Mouse (Mus musculus) forebrain, embryonic 14.5 days (tissue): ENCODE results near the gene Trpm3. TPM values are rescaled to one million over a fixed set of nuclear protein-coding genes. Genes with fewer than 3 reads are reported as not detected.

Experiments used
- ATAC-seq: fragments of 200-750 bp; cut with Nextera tagmentation; 2 replicates; pipeline ENCODE4 v1.8.0; 2017; ENCODE audit warnings: mild to moderate bottlenecking, moderate library complexity
- DNase-seq: peaks from one replicate; pipeline ENCODE4 v3.0.0-alpha.2; 2015; ENCODE audit warnings: low spot score
- H3K27ac ChIP-seq: fragments of 300-500 bp; sonication (generic); 2 replicates; pipeline ENCODE4 v1.5.1; 2014; ENCODE audit warnings: low read depth, mild to moderate bottlenecking, control low read depth, low read length, moderate library complexity
- H3K27me3 ChIP-seq: fragments of 300-500 bp; sonication (generic); replicated peaks from 2 replicates; pipeline ENCODE4 v1.6.1; 2014; ENCODE audit warnings: low read length, control low read depth, mixed read lengths; ENCODE audit not compliant: control insufficient read depth, insufficient read depth
- H3K36me3 ChIP-seq: fragments of 300-500 bp; sonication (generic); 2 replicates; pipeline ENCODE4 v1.6.1; 2014; ENCODE audit warnings: low read length, control low read depth; ENCODE audit not compliant: control insufficient read depth, insufficient read depth
- H3K4me1 ChIP-seq: fragments of 300-500 bp; sonication (generic); 2 replicates; pipeline ENCODE4 v1.6.1; 2014; ENCODE audit warnings: antibody characterized with exemption, low read length, control low read depth; ENCODE audit not compliant: control insufficient read depth, insufficient read depth
- H3K4me2 ChIP-seq: fragments of 300-500 bp; sonication (generic); 2 replicates; pipeline ENCODE4 v1.6.1; 2014; ENCODE audit warnings: mild to moderate bottlenecking, control low read depth, low read length
- H3K4me3 ChIP-seq: fragments of 300-500 bp; sonication (generic); 2 replicates; pipeline ENCODE4 v1.5.1; 2014; ENCODE audit warnings: low read depth, low read length, control low read depth
- H3K9ac ChIP-seq: fragments of 300-500 bp; sonication (generic); 2 replicates; pipeline ENCODE4 v1.6.1; 2014; ENCODE audit warnings: mild to moderate bottlenecking, low read length, control low read depth, moderate library complexity
- H3K9me3 ChIP-seq: fragments of 300-500 bp; sonication (generic); replicated peaks from 2 replicates; pipeline ENCODE4 v1.6.1; 2016; ENCODE audit warnings: low read length, control low read depth, mixed read lengths; ENCODE audit not compliant: control insufficient read depth
- WGBS: fragments of 180-500 bp; shearing (Covaris S2); extraction: QIAGEN DNeasy Blood & Tissue Kit; methylation state at CpG from one replicate; pipeline ENCODE4 v1.1.7; 2014; 5-methylcytosine and 5-hydroxymethylcytosine counted together
- polyA plus RNA-seq: library from polyadenylated mRNA; unstranded; fragments of >200 nt; fragmentation: Nextera tagmentation; extraction: Ambion mirVana; gene quantifications from 2 replicates; pipeline ENCODE4 v1.2.1, GENCODE M21; 2014

The Trpm3 gene
- polyA plus RNA-seq, 1 experiment from 2014 or later: 10.7 TPM

- WGBS: 57% methylated on average over 1 of the region's 1 CpGs
Observed at GRCm38 (mm10) chr19:22979191-22979590, 840.3 kb downstream of the Trpm3 start.

GRCm38 (mm10) chr19:22987914-22988313, 849.1 kb downstream of the Trpm3 start:
- no peaks in the 10 kb centered on the region for H3K9me3 ChIP-seq
- no peak for DNase-seq
- no peak overlapping the region for H3K4me3 ChIP-seq
- no peaks in the 10 kb centered on the region for H3K4me1 ChIP-seq
- 92% methylated on average over 12 of the region's 12 CpGs for WGBS
- H3K4me2 ChIP-seq: no peak overlapping the region
- no peaks in the 10 kb centered on the region for H3K27me3 ChIP-seq
- H3K9ac ChIP-seq: no peak overlapping the region
- no peak overlapping the region for H3K27ac ChIP-seq
- no peak for ATAC-seq
- no peaks in the 10 kb centered on the region for H3K36me3 ChIP-seq

More at GRCm38 (mm10) chr19:22979191-22979590, 840.3 kb downstream of the Trpm3 start:
- H3K9ac ChIP-seq: no peak overlapping the region
- no peaks in the 10 kb centered on the region for H3K9me3 ChIP-seq
- DNase-seq (no peak), ATAC-seq (no peak)
- H3K4me1 ChIP-seq: no peaks in the 10 kb centered on the region
- no peak overlapping the region for H3K4me2 ChIP-seq
- no peak overlapping the region for H3K27ac ChIP-seq
- H3K4me3 ChIP-seq: no peak overlapping the region
- H3K27me3 ChIP-seq: no peaks in the 10 kb centered on the region
- H3K36me3 ChIP-seq: no peaks in the 10 kb centered on the region

GRCm38 (mm10) chr19:22993946-22994345, 855.1 kb downstream of the Trpm3 start:
- no peak overlapping the region for H3K4me2 ChIP-seq
- H3K27ac ChIP-seq: no peak overlapping the region
- ATAC-seq: no peak
- DNase-seq: no peak
- no peaks in the 10 kb centered on the region for H3K27me3 ChIP-seq
- WGBS: 89% methylated on average over 4 of the region's 4 CpGs
- H3K9me3 ChIP-seq: no peaks in the 10 kb centered on the region
- no peak overlapping the region for H3K9ac ChIP-seq
- H3K4me1 ChIP-seq: no peaks in the 10 kb centered on the region
- H3K4me3 ChIP-seq: no peak overlapping the region
- H3K36me3 ChIP-seq: no peaks in the 10 kb centered on the region

- ATAC-seq (no peak), DNase-seq (no peak)
- no peak overlapping the region for H3K27ac ChIP-seq
- H3K9me3 ChIP-seq: no peaks in the 10 kb centered on the region
- no peaks in the 10 kb centered on the region for H3K4me1 ChIP-seq
- no peak overlapping the region for H3K4me2 ChIP-seq
- H3K36me3 ChIP-seq: no peaks in the 10 kb centered on the region
- 91% methylated on average over 5 of the region's 5 CpGs for whole genome bisulfite sequencing
- H3K4me3 ChIP-seq: no peak overlapping the region
- H3K9ac ChIP-seq: no peak overlapping the region
- no peaks in the 10 kb centered on the region for H3K27me3 ChIP-seq
Observed at GRCm38 (mm10) chr19:22994531-22994930, 855.7 kb downstream of the Trpm3 start.

- WGBS: 94% methylated on average over 1 of the region's 1 CpGs
- Histone ChIP-seq H3K4me1 (no peaks in the 10 kb centered on the region), H3K4me2 (no peak overlapping the region), H3K36me3 (no peaks in the 10 kb centered on the region), H3K27ac (no peak overlapping the region), H3K27me3 (no peaks in the 10 kb centered on the region), H3K9me3 (no peaks in the 10 kb centered on the region), H3K9ac (no peak overlapping the region), H3K4me3 (no peak overlapping the region)
- no peak for ATAC-seq
- no peak for DNase-seq
Observed at GRCm38 (mm10) chr19:23000293-23000692, 861.4 kb downstream of the Trpm3 start.

GRCm38 (mm10) chr19:23003861-23004260, 865.0 kb downstream of the Trpm3 start:
- Histone ChIP-seq H3K4me1 (no peaks in the 10 kb centered on the region), H3K4me3 (no peak overlapping the region), H3K27ac (no peak overlapping the region; the same call in 1 of the 2 replicates), H3K36me3 (no peaks in the 10 kb centered on the region), H3K27me3 (no peaks in the 10 kb centered on the region), H3K9me3 (no peaks in the 10 kb centered on the region), H3K9ac (no peak overlapping the region), H3K4me2 (no peak overlapping the region)
- 55% methylated on average over 8 of the region's 8 CpGs for WGBS
- no peak for ATAC-seq
- peak; percentile 8 for DNase-seq

- Histone ChIP-seq H3K4me1 (no peaks in the 10 kb centered on the region), H3K4me3 (no peak overlapping the region), H3K9ac (no peak overlapping the region), H3K36me3 (no peaks in the 10 kb centered on the region), H3K27ac (no peak overlapping the region), H3K9me3 (no peaks in the 10 kb centered on the region), H3K4me2 (no peak overlapping the region), H3K27me3 (no peaks in the 10 kb centered on the region)
- ATAC-seq: no peak
- WGBS: 92% methylated on average over 7 of the region's 7 CpGs
- DNase-seq: no peak
Observed at GRCm38 (mm10) chr19:23005851-23006250, 867.0 kb downstream of the Trpm3 start.

GRCm38 (mm10) chr19:23006517-23007273, 867.8 kb downstream of the Trpm3 start:
- 57% methylated on average over 11 of the region's 11 CpGs for WGBS
- DNase-seq (peak; percentile 52), ATAC-seq (peak; percentile 54; the same call in 1 of the 2 replicates)
- Histone ChIP-seq H3K9me3 (no peaks in the 10 kb centered on the region), H3K4me1 (no peaks in the 10 kb centered on the region), H3K9ac (no peak overlapping the region), H3K27ac (no peak overlapping the region), H3K4me3 (no peak overlapping the region), H3K4me2 (no peak overlapping the region), H3K36me3 (no peaks in the 10 kb centered on the region), H3K27me3 (no peaks in the 10 kb centered on the region)

GRCm38 (mm10) chr19:23013695-23014094, 874.8 kb downstream of the Trpm3 start:
- no peak overlapping the region for H3K27ac ChIP-seq
- ATAC-seq (no peak), DNase-seq (no peak)
- H3K9me3 ChIP-seq: no peaks in the 10 kb centered on the region
- H3K27me3 ChIP-seq: no peaks in the 10 kb centered on the region
- no peaks in the 10 kb centered on the region for H3K4me1 ChIP-seq
- no CpG with 5 or more reads among the region's 2 CpGs for WGBS
- no peak overlapping the region for H3K4me3 ChIP-seq
- no peak overlapping the region for H3K9ac ChIP-seq
- no peak overlapping the region for H3K4me2 ChIP-seq
- H3K36me3 ChIP-seq: no peaks in the 10 kb centered on the region
